Mouse (Mus musculus) hindbrain, embryonic 11.5 days (tissue): ENCODE results near the gene Repin1. TPM values are rescaled to one million over a fixed set of nuclear protein-coding genes. Genes with fewer than 3 reads are reported as not detected.

Experiments
- ATAC-seq: fragments of 200-750 bp; cut with Nextera tagmentation; 2 replicates; pipeline ENCODE4 v1.8.0; 2017; ENCODE audit warnings: mild to moderate bottlenecking, moderate TSS enrichment, moderate library complexity; ENCODE audit not compliant: low FRiP score
- DNase-seq: peaks from one replicate; pipeline ENCODE4 v3.0.0-alpha.2; 2015; ENCODE audit warnings: low spot score
- H3K27ac ChIP-seq: fragments of 300-500 bp; sonication (generic); 2 replicates; pipeline ENCODE4 v1.5.1; 2014; ENCODE audit warnings: mild to moderate bottlenecking, low read depth, low read length
- H3K27me3 ChIP-seq: fragments of 300-500 bp; sonication (generic); 2 replicates; pipeline ENCODE4 v1.6.1; 2014; ENCODE audit warnings: mild to moderate bottlenecking, low read length, moderate library complexity, mixed read lengths; ENCODE audit not compliant: control insufficient read depth, insufficient read depth
- H3K36me3 ChIP-seq: fragments of 300-500 bp; sonication (generic); 2 replicates; pipeline ENCODE4 v1.6.1; 2014; ENCODE audit warnings: mild to moderate bottlenecking, low read length, moderate library complexity, mixed read lengths; ENCODE audit not compliant: control insufficient read depth, insufficient read depth
- H3K4me1 ChIP-seq: fragments of 300-500 bp; sonication (generic); replicated peaks from 2 replicates; pipeline ENCODE4 v1.6.1; 2014; ENCODE audit warnings: low read length, mixed read lengths; ENCODE audit not compliant: control insufficient read depth, insufficient read depth
- H3K4me2 ChIP-seq: fragments of 300-500 bp; sonication (generic); replicated peaks from 2 replicates; pipeline ENCODE4 v1.6.1; 2014; ENCODE audit warnings: mild to moderate bottlenecking, low read depth, low read length
- H3K4me3 ChIP-seq: fragments of 300-500 bp; sonication (generic); 2 replicates; pipeline ENCODE4 v1.5.1; 2014; ENCODE audit warnings: low read depth, low read length
- H3K9ac ChIP-seq: fragments of 300-500 bp; sonication (generic); 2 replicates; pipeline ENCODE4 v1.6.1; 2014; ENCODE audit warnings: low read depth, low read length
- H3K9me3 ChIP-seq: fragments of 300-500 bp; sonication (generic); 2 replicates; pipeline ENCODE4 v1.6.1; 2016; ENCODE audit warnings: low read length; ENCODE audit not compliant: control insufficient read depth
- WGBS: fragments of 180-500 bp; shearing (Covaris S2); extraction: QIAGEN DNeasy Blood & Tissue Kit; methylation state at CpG from one replicate; pipeline ENCODE4 v1.1.7; 2014; 5-methylcytosine and 5-hydroxymethylcytosine counted together
- polyA plus RNA-seq: library from polyadenylated mRNA; unstranded; fragments of >200 nt; fragmentation: Nextera tagmentation; extraction: Ambion mirVana; gene quantifications from 2 replicates; pipeline ENCODE4 v1.2.1, GENCODE M21; 2014

Repin1 gene
- polyA plus RNA-seq, 1 experiment from 2014 or later = 37.8 TPM

GRCm38 (mm10) chr6:48573280-48573679, 20.4 kb upstream of the Repin1 start:
- WGBS = 62% methylated on average over 10 of the region's 10 CpGs
- no peaks in the 10 kb centered on the region for H3K36me3 ChIP-seq
- H3K27ac ChIP-seq = no peak overlapping the region
- no peaks in the 10 kb centered on the region for H3K4me1 ChIP-seq
- DNase-seq (no peak), ATAC-seq (no peak)
- no peak overlapping the region for H3K9ac ChIP-seq
- H3K4me3 ChIP-seq = no peak overlapping the region
- H3K27me3 ChIP-seq = no peaks in the 10 kb centered on the region
- H3K4me2 ChIP-seq = no peak overlapping the region
- no peaks in the 10 kb centered on the region for H3K9me3 ChIP-seq

- 80% methylated on average over 3 of the region's 3 CpGs for WGBS
- H3K4me1 ChIP-seq = no peaks in the 10 kb centered on the region
- H3K27me3 ChIP-seq = no peaks in the 10 kb centered on the region
- H3K9ac ChIP-seq = no peak overlapping the region
- H3K36me3 ChIP-seq = no peaks in the 10 kb centered on the region
- H3K4me2 ChIP-seq = no peak overlapping the region
- no peak for ATAC-seq
- no peaks in the 10 kb centered on the region for H3K9me3 ChIP-seq
- DNase-seq = no peak
- no peak overlapping the region for H3K4me3 ChIP-seq
- H3K27ac ChIP-seq = no peak overlapping the region
These were observed 19.7 kb upstream of the Repin1 start for GRCm38 (mm10) chr6:48573981-48574380.

- 67% methylated on average over 5 of the region's 5 CpGs for WGBS
- DNase-seq (no peak), ATAC-seq (no peak)
- Histone ChIP-seq H3K36me3 (no peaks in the 10 kb centered on the region), H3K9ac (no peak overlapping the region), H3K4me3 (no peak overlapping the region), H3K4me2 (no peak overlapping the region), H3K27me3 (no peaks in the 10 kb centered on the region), H3K4me1 (no peaks in the 10 kb centered on the region), H3K9me3 (no peaks in the 10 kb centered on the region), H3K27ac (no peak overlapping the region)
These were observed 14.9 kb upstream of the Repin1 start for GRCm38 (mm10) chr6:48578736-48579135.

- H3K9me3 ChIP-seq = no peaks in the 10 kb centered on the region
- no peaks in the 10 kb centered on the region for H3K36me3 ChIP-seq
- DNase-seq (no peak), ATAC-seq (no peak)
- H3K27ac ChIP-seq = no peak overlapping the region
- 48% methylated on average over 5 of the region's 5 CpGs for WGBS
- H3K9ac ChIP-seq = no peak overlapping the region
- H3K4me1 ChIP-seq = no peaks in the 10 kb centered on the region
- no peak overlapping the region for H3K4me2 ChIP-seq
- no peak overlapping the region for H3K4me3 ChIP-seq
- H3K27me3 ChIP-seq = no peaks in the 10 kb centered on the region
These were observed 14.5 kb upstream of the Repin1 start for GRCm38 (mm10) chr6:48579215-48579648.

GRCm38 (mm10) chr6:48581257-48581656, 12.4 kb upstream of the Repin1 start:
- Histone ChIP-seq H3K27me3 (no peaks in the 10 kb centered on the region), H3K27ac (no peak overlapping the region), H3K36me3 (no peaks in the 10 kb centered on the region), H3K4me3 (no peak overlapping the region), H3K4me1 (no peaks in the 10 kb centered on the region), H3K4me2 (no peak overlapping the region), H3K9me3 (no peaks in the 10 kb centered on the region), H3K9ac (no peak overlapping the region)
- no peak for DNase-seq
- ATAC-seq = no peak
- WGBS = 35% methylated on average over 3 of the region's 3 CpGs

GRCm38 (mm10) chr6:48582037-48582436, 11.6 kb upstream of the Repin1 start:
- no peaks in the 10 kb centered on the region for H3K27me3 ChIP-seq
- 67% methylated on average over 3 of the region's 3 CpGs for WGBS
- H3K4me2 ChIP-seq = no peak overlapping the region
- H3K4me3 ChIP-seq = no peak overlapping the region
- H3K9me3 ChIP-seq = no peaks in the 10 kb centered on the region
- no peak for ATAC-seq
- no peaks in the 10 kb centered on the region for H3K36me3 ChIP-seq
- peak; percentile 81 for DNase-seq
- no peak overlapping the region for H3K27ac ChIP-seq
- no peaks in the 10 kb centered on the region for H3K4me1 ChIP-seq
- no peak overlapping the region for H3K9ac ChIP-seq

GRCm38 (mm10) chr6:48589194-48589750, 4.4 kb upstream of the Repin1 start, which contains the start of gene Gm45021:
Gm45021 (plus strand) TSS chr6:48589610.
- H3K4me3 ChIP-seq = no peak within 1 kb of the TSS
- H3K4me2 ChIP-seq = no peak within 1 kb of the TSS
- H3K9ac ChIP-seq = no peak within 1 kb of the TSS
- H3K9me3 ChIP-seq = no peaks in the 10 kb centered on the region
- no peaks in the 10 kb centered on the region for H3K36me3 ChIP-seq
- H3K4me1 ChIP-seq = 0 out of 2 replicates have a peak, but pooled peaks cover 2% of the 10 kb centered on the region
- DNase-seq = no peak
- no peak within 1 kb of the TSS for H3K27ac ChIP-seq
- ATAC-seq = no peak
- no peaks in the 10 kb centered on the region for H3K27me3 ChIP-seq
- 70% methylated on average over 6 of the region's 6 CpGs for WGBS

GRCm38 (mm10) chr6:48591221-48591845, 2.4 kb upstream of the Repin1 start:
- Histone ChIP-seq H3K36me3 (peaks cover 3% of the 10 kb centered on the region), H3K9ac (no peak overlapping the region), H3K4me2 (no peak overlapping the region), H3K27me3 (no peaks in the 10 kb centered on the region), H3K4me1 (0 out of 2 replicates have a peak, but pooled peaks cover 5% of the 10 kb centered on the region), H3K27ac (no peak overlapping the region), H3K9me3 (no peaks in the 10 kb centered on the region), H3K4me3 (no peak overlapping the region)
- DNase-seq (no peak), ATAC-seq (no peak)
- 76% methylated on average over 3 of the region's 3 CpGs for WGBS

- no peaks in the 10 kb centered on the region for H3K9me3 ChIP-seq
- H3K9ac ChIP-seq = no peak overlapping the region
- H3K4me3 ChIP-seq = no peak overlapping the region
- no peak for DNase-seq
- H3K27ac ChIP-seq = no peak overlapping the region
- WGBS = 91% methylated on average over 6 of the region's 6 CpGs
- no peak for ATAC-seq
- H3K27me3 ChIP-seq = no peaks in the 10 kb centered on the region
- H3K4me2 ChIP-seq = no peak overlapping the region
- 0 out of 2 replicates have a peak, but pooled peaks cover 5% of the 10 kb centered on the region for H3K4me1 ChIP-seq
- H3K36me3 ChIP-seq = peaks cover 8% of the 10 kb centered on the region
These were observed 1.8 kb upstream of the Repin1 start for GRCm38 (mm10) chr6:48591871-48592270.
